Mouse (Mus musculus) thymus, adult 2 months (tissue): Measurements from ENCODE around the gene Uts2.

Experiments
- CTCF ChIP-seq: fragments of 200-500 bp; IDR thresholded peaks from 2 replicates; pipeline ENCODE4 v1.5.1; 2012; ENCODE audit warnings: mild to moderate bottlenecking, control low read depth, low read length, moderate library complexity, borderline replicate concordance; ENCODE audit not compliant: control insufficient read depth, poor library complexity, insufficient read depth; ENCODE audit errors: extremely low read depth
- POLR2A ChIP-seq: fragments of 200-500 bp; IDR thresholded peaks from 2 replicates; pipeline ENCODE4 v1.6.1; 2012; ENCODE audit warnings: mild to moderate bottlenecking, low read length, control low read depth, moderate library complexity; ENCODE audit not compliant: control insufficient read depth, poor library complexity, insufficient read depth; ENCODE audit errors: extremely low read depth

- TF ChIP-seq POLR2A (no peak), CTCF (no peak)
These were observed 4.5 kb downstream of the Uts2 start for GRCm38 (mm10) chr4:151001397-151001796.
